Mouse (Mus musculus): ENCODE data around the gene Khdrbs2. TPM values are rescaled to one million over a fixed set of nuclear protein-coding genes. Genes with fewer than 3 reads are reported as not detected.
"Not testable (repeated sequence)": the region's sequence is repeated elsewhere in the genome, so short reads cannot be mapped to it uniquely, and the experiment has no call there.

Gene Khdrbs2
- polyA plus RNA-seq, 1 experiment from 2014 or later = 1.5 TPM

- Histone ChIP-seq H3K36me3 (ENCODE audit: control insufficient read depth, insufficient read depth, low read length) (no peaks in the 10 kb centered on the region), H3K4me2 (ENCODE audit: low read length) (no peak overlapping the region), H3K27me3 (ENCODE audit: control insufficient read depth, insufficient read depth, low read length) (no peaks in the 10 kb centered on the region), H3K9ac (ENCODE audit: low read length) (no peak overlapping the region), H3K4me1 (ENCODE audit: control insufficient read depth in 2 of 2, insufficient read depth in 2 of 2, low read length in 2 of 2) (no peaks in the 10 kb centered on the region), H3K4me3 (ENCODE audit: control insufficient read depth in 1 of 2, insufficient read depth in 1 of 2, low read depth in 1 of 2, low read length in 2 of 2) (no peak overlapping the region), H3K27ac (replicated peaks in 1 of 2; ENCODE audit: control insufficient read depth in 1 of 2, insufficient read depth in 1 of 2, low read depth in 2 of 2, low read length in 2 of 2) (no peak overlapping the region), H3K9me3 (ENCODE audit: control insufficient read depth, low read length) (no peaks in the 10 kb centered on the region)
- no peak for ATAC-seq (ENCODE audit: insufficient number of reproducible peaks, insufficient read depth, low FRiP score, low read depth)
- 78% methylated on average over 6 of the region's 6 CpGs for WGBS
These were observed 290.6 kb downstream of the Khdrbs2 start for GRCm38 (mm10) chr1:32463103-32463516.

GRCm38 (mm10) chr1:32471022-32471421 is 298.5 kb downstream of the Khdrbs2 start:
- Histone ChIP-seq H3K9ac (ENCODE audit: low read length) (no peak overlapping the region), H3K27ac (replicated peaks in 1 of 2; ENCODE audit: control insufficient read depth in 1 of 2, insufficient read depth in 1 of 2, low read depth in 2 of 2, low read length in 2 of 2) (no peak overlapping the region)
- ATAC-seq (ENCODE audit: insufficient number of reproducible peaks, insufficient read depth, low FRiP score, low read depth) = no peak

GRCm38 (mm10) chr1:32471502-32472214 is 299.1 kb downstream of the Khdrbs2 start:
- Histone ChIP-seq H3K36me3 (ENCODE audit: control insufficient read depth, insufficient read depth, low read length) (no peaks in the 10 kb centered on the region), H3K4me2 (ENCODE audit: low read length) (no peak overlapping the region), H3K9me3 (ENCODE audit: control insufficient read depth, low read length) (no peaks in the 10 kb centered on the region), H3K4me1 (ENCODE audit: control insufficient read depth in 2 of 2, insufficient read depth in 2 of 2, low read length in 2 of 2) (no peaks in the 10 kb centered on the region), H3K9ac (ENCODE audit: low read length) (no peak overlapping the region), H3K4me3 (ENCODE audit: control insufficient read depth in 1 of 2, insufficient read depth in 1 of 2, low read depth in 1 of 2, low read length in 2 of 2) (no peak overlapping the region), H3K27ac (replicated peaks in 1 of 2; ENCODE audit: control insufficient read depth in 1 of 2, insufficient read depth in 1 of 2, low read depth in 2 of 2, low read length in 2 of 2) (no peak overlapping the region), H3K27me3 (ENCODE audit: control insufficient read depth, insufficient read depth, low read length) (no peaks in the 10 kb centered on the region)
- no peak for ATAC-seq (ENCODE audit: insufficient number of reproducible peaks, insufficient read depth, low FRiP score, low read depth)
- WGBS = 79% methylated on average over 11 of the region's 11 CpGs

More at GRCm38 (mm10) chr1:32471022-32471421, 298.5 kb downstream of the Khdrbs2 start:
- Histone ChIP-seq H3K4me3 (ENCODE audit: control insufficient read depth in 1 of 2, insufficient read depth in 1 of 2, low read depth in 1 of 2, low read length in 2 of 2) (no peak overlapping the region), H3K36me3 (ENCODE audit: control insufficient read depth, insufficient read depth, low read length) (no peaks in the 10 kb centered on the region), H3K27me3 (ENCODE audit: control insufficient read depth, insufficient read depth, low read length) (no peaks in the 10 kb centered on the region), H3K4me2 (ENCODE audit: low read length) (no peak overlapping the region), H3K9me3 (ENCODE audit: control insufficient read depth, low read length) (no peaks in the 10 kb centered on the region), H3K4me1 (ENCODE audit: control insufficient read depth in 2 of 2, insufficient read depth in 2 of 2, low read length in 2 of 2) (no peaks in the 10 kb centered on the region)
- 74% methylated on average over 2 of the region's 2 CpGs for WGBS

GRCm38 (mm10) chr1:32487944-32488343 is 315.4 kb downstream of the Khdrbs2 start:
- no peaks in the 10 kb centered on the region for H3K36me3 ChIP-seq (ENCODE audit: control insufficient read depth, insufficient read depth, low read length)
- no peak for ATAC-seq (ENCODE audit: insufficient number of reproducible peaks, insufficient read depth, low FRiP score, low read depth)
- no peaks in the 10 kb centered on the region for H3K9me3 ChIP-seq (ENCODE audit: control insufficient read depth, low read length)
- no peaks in the 10 kb centered on the region for H3K4me1 ChIP-seq (ENCODE audit: control insufficient read depth in 2 of 2, insufficient read depth in 2 of 2, low read length in 2 of 2)
- 74% methylated on average over 2 of the region's 2 CpGs for WGBS
- H3K4me3 ChIP-seq (ENCODE audit: control insufficient read depth in 1 of 2, insufficient read depth in 1 of 2, low read depth in 1 of 2, low read length in 2 of 2) = no peak overlapping the region
- no peak overlapping the region for H3K27ac ChIP-seq (replicated peaks in 1 of 2; ENCODE audit: control insufficient read depth in 1 of 2, insufficient read depth in 1 of 2, low read depth in 2 of 2, low read length in 2 of 2)
- H3K27me3 ChIP-seq (ENCODE audit: control insufficient read depth, insufficient read depth, low read length) = no peaks in the 10 kb centered on the region
- H3K4me2 ChIP-seq (ENCODE audit: low read length) = no peak overlapping the region
- no peak overlapping the region for H3K9ac ChIP-seq (ENCODE audit: low read length)

GRCm38 (mm10) chr1:32503381-32503780 is 330.9 kb downstream of the Khdrbs2 start:
- Histone ChIP-seq H3K4me3 (ENCODE audit: control insufficient read depth in 1 of 2, insufficient read depth in 1 of 2, low read depth in 1 of 2, low read length in 2 of 2) (no peak overlapping the region), H3K4me1 (ENCODE audit: control insufficient read depth in 2 of 2, insufficient read depth in 2 of 2, low read length in 2 of 2) (no peaks in the 10 kb centered on the region), H3K9me3 (ENCODE audit: control insufficient read depth, low read length) (no peaks in the 10 kb centered on the region), H3K36me3 (ENCODE audit: control insufficient read depth, insufficient read depth, low read length) (no peaks in the 10 kb centered on the region), H3K9ac (ENCODE audit: low read length) (no peak overlapping the region), H3K27ac (replicated peaks in 1 of 2; ENCODE audit: control insufficient read depth in 1 of 2, insufficient read depth in 1 of 2, low read depth in 2 of 2, low read length in 2 of 2) (no peak overlapping the region), H3K4me2 (ENCODE audit: low read length) (no peak overlapping the region), H3K27me3 (ENCODE audit: control insufficient read depth, insufficient read depth, low read length) (no peaks in the 10 kb centered on the region)
- no peak for ATAC-seq (ENCODE audit: insufficient number of reproducible peaks, insufficient read depth, low FRiP score, low read depth)
- WGBS = 82% methylated on average over 6 of the region's 6 CpGs

GRCm38 (mm10) chr1:32547194-32547593 is 374.7 kb downstream of the Khdrbs2 start, which contains the start of gene Gm5415:
TSS of gene Gm5415 (minus strand) at chr1:32547294.
- not testable (repeated sequence) for ATAC-seq (ENCODE audit: insufficient number of reproducible peaks, insufficient read depth, low FRiP score, low read depth); H3K4me2 ChIP-seq (ENCODE audit: low read length); H3K4me3 ChIP-seq (ENCODE audit: control insufficient read depth in 1 of 2, insufficient read depth in 1 of 2, low read depth in 1 of 2, low read length in 2 of 2); H3K9me3 ChIP-seq (ENCODE audit: control insufficient read depth, low read length); H3K36me3 ChIP-seq (ENCODE audit: control insufficient read depth, insufficient read depth, low read length); H3K9ac ChIP-seq (ENCODE audit: low read length); H3K4me1 ChIP-seq (ENCODE audit: control insufficient read depth in 2 of 2, insufficient read depth in 2 of 2, low read length in 2 of 2); H3K27ac ChIP-seq (replicated peaks in 1 of 2; ENCODE audit: control insufficient read depth in 1 of 2, insufficient read depth in 1 of 2, low read depth in 2 of 2, low read length in 2 of 2); H3K27me3 ChIP-seq (ENCODE audit: control insufficient read depth, insufficient read depth, low read length)
- WGBS = 69% methylated on average over 2 of the region's 7 CpGs

GRCm38 (mm10) chr1:32553459-32553858 is 380.9 kb downstream of the Khdrbs2 start:
- Histone ChIP-seq H3K4me2 (ENCODE audit: low read length) (no peak overlapping the region), H3K27ac (replicated peaks in 1 of 2; ENCODE audit: control insufficient read depth in 1 of 2, insufficient read depth in 1 of 2, low read depth in 2 of 2, low read length in 2 of 2) (no peak overlapping the region), H3K4me1 (ENCODE audit: control insufficient read depth in 2 of 2, insufficient read depth in 2 of 2, low read length in 2 of 2) (no peaks in the 10 kb centered on the region), H3K4me3 (ENCODE audit: control insufficient read depth in 1 of 2, insufficient read depth in 1 of 2, low read depth in 1 of 2, low read length in 2 of 2) (no peak overlapping the region), H3K9ac (ENCODE audit: low read length) (no peak overlapping the region), H3K9me3 (ENCODE audit: control insufficient read depth, low read length) (no peaks in the 10 kb centered on the region), H3K27me3 (ENCODE audit: control insufficient read depth, insufficient read depth, low read length) (no peaks in the 10 kb centered on the region), H3K36me3 (ENCODE audit: control insufficient read depth, insufficient read depth, low read length) (no peaks in the 10 kb centered on the region)
- no peak for ATAC-seq (ENCODE audit: insufficient number of reproducible peaks, insufficient read depth, low FRiP score, low read depth)
- 79% methylated on average over 3 of the region's 3 CpGs for WGBS

GRCm38 (mm10) chr1:32553925-32554324 is 381.4 kb downstream of the Khdrbs2 start:
- Histone ChIP-seq H3K36me3 (ENCODE audit: control insufficient read depth, insufficient read depth, low read length) (no peaks in the 10 kb centered on the region), H3K9ac (ENCODE audit: low read length) (no peak overlapping the region), H3K4me2 (ENCODE audit: low read length) (no peak overlapping the region), H3K4me3 (ENCODE audit: control insufficient read depth in 1 of 2, insufficient read depth in 1 of 2, low read depth in 1 of 2, low read length in 2 of 2) (no peak overlapping the region), H3K27ac (replicated peaks in 1 of 2; ENCODE audit: control insufficient read depth in 1 of 2, insufficient read depth in 1 of 2, low read depth in 2 of 2, low read length in 2 of 2) (no peak overlapping the region), H3K9me3 (ENCODE audit: control insufficient read depth, low read length) (no peaks in the 10 kb centered on the region), H3K4me1 (ENCODE audit: control insufficient read depth in 2 of 2, insufficient read depth in 2 of 2, low read length in 2 of 2) (no peaks in the 10 kb centered on the region), H3K27me3 (ENCODE audit: control insufficient read depth, insufficient read depth, low read length) (no peaks in the 10 kb centered on the region)
- ATAC-seq (ENCODE audit: insufficient number of reproducible peaks, insufficient read depth, low FRiP score, low read depth) = no peak
- 50% methylated on average over 4 of the region's 4 CpGs for WGBS

Measured in heart, embryonic 14.5 days (tissue).